ENCODE assay signal across 14 mouse cellular contexts in genomic region chr17:28446820-28447168, GRCm38 (mm10).
"Had no signal": no experiment of that assay in that cellular context is flagged by ENCODE, and none has a peak within 500 bp of the region (broad histone marks: within the 10 kb centered on the region; RNA-seq: fewer than 3 reads in every experiment).

No protein-coding gene starts in this region.

- H3K4me3 ChIP-seq: limb, embryonic 15.5 days; lung, embryonic 15.5 days; megakaryocyte, embryonic 14.5 days; midbrain, embryonic 15.5 days; neural tube, embryonic 12.5 days had no signal

- H3K27me3 ChIP-seq: limb, embryonic 15.5 days; lung, embryonic 15.5 days; megakaryocyte, embryonic 14.5 days; midbrain, embryonic 15.5 days; neural tube, embryonic 12.5 days had no signal

- H3K36me3 ChIP-seq: limb, embryonic 15.5 days; lung, embryonic 15.5 days; midbrain, embryonic 15.5 days; neural tube, embryonic 12.5 days had no signal

- ATAC-seq: intestine, postnatal 0 days; midbrain, embryonic 15.5 days had no signal

- H3K4me1 ChIP-seq: lung, embryonic 15.5 days; neural tube, embryonic 12.5 days had no signal

- H3K27ac ChIP-seq: limb, embryonic 15.5 days; lung, embryonic 15.5 days; macrophage; midbrain, embryonic 15.5 days; neural tube, embryonic 12.5 days had no signal

- H3K9ac ChIP-seq: limb, embryonic 15.5 days; lung, embryonic 15.5 days; midbrain, embryonic 15.5 days; neural tube, embryonic 12.5 days had no signal

- DNase-seq: kidney, postnatal 10 days; kidney, postnatal 4 days; layer of hippocampus, postnatal 36 days; lung, postnatal 14 days; thymus, adult 18-20 months; thymus, postnatal 25 days had no signal

- H3K9me3 ChIP-seq: limb, embryonic 15.5 days; lung, embryonic 15.5 days; megakaryocyte, embryonic 14.5 days; midbrain, embryonic 15.5 days; neural tube, embryonic 12.5 days had no signal

- H3K4me2 ChIP-seq: limb, embryonic 15.5 days; lung, embryonic 15.5 days; midbrain, embryonic 11.5 days; midbrain, embryonic 15.5 days; neural tube, embryonic 12.5 days had no signal
